Mouse (Mus musculus): ENCODE results near the gene Dnmt3b.
"Not testable (repeated sequence)": the region's sequence is repeated elsewhere in the genome, so short reads cannot be mapped to it uniquely, and the experiment has no call there.

Dnmt3b gene

DNA sequence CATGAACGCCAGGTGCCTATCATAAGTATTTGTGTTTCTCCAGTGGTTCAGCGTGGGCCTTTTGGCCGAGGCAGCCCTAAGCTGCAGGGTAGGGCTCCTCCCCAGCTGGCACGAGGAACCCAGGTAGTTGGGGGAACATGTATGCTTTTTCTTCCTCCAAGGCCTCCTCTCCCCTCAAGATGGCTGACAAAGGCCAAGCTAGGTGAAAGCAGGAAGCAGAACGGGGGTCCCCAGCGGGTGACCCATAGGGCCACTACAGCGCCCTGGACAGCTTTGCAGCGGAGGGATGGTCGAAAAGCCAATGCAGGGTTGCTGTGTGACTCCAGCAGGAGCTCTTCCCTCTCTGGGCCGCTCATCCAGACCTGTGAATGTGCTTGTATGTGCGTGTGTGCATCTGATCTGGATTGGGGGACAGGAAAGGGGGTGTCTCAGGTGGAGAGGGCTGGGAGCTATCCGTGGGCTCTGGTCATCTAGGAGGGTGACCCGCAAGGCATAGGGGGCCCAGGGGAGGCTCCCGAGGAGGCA is 415 bp upstream of the Dnmt3b start:
- Histone ChIP-seq H3K9me3 (ENCODE audit: low read length) (no peaks in the 10 kb centered on the region), H3K4me1 (replicated peaks; ENCODE audit: low read depth, low read length) (peaks cover 63% of the 10 kb centered on the region), H3K36me3 (ENCODE audit: insufficient read depth, low read length) (peaks cover 26% of the 10 kb centered on the region), H3K4me3 (replicated peaks; ENCODE audit: low read length) (peak overlapping the region; percentile 97), H3K27me3 (ENCODE audit: insufficient read depth, low read length) (peaks cover 48% of the 10 kb centered on the region)
- no peak for TF ChIP-seq CTCF (conservative IDR thresholded peaks at IDR 0.05; ENCODE audit: low read length)

DNA sequence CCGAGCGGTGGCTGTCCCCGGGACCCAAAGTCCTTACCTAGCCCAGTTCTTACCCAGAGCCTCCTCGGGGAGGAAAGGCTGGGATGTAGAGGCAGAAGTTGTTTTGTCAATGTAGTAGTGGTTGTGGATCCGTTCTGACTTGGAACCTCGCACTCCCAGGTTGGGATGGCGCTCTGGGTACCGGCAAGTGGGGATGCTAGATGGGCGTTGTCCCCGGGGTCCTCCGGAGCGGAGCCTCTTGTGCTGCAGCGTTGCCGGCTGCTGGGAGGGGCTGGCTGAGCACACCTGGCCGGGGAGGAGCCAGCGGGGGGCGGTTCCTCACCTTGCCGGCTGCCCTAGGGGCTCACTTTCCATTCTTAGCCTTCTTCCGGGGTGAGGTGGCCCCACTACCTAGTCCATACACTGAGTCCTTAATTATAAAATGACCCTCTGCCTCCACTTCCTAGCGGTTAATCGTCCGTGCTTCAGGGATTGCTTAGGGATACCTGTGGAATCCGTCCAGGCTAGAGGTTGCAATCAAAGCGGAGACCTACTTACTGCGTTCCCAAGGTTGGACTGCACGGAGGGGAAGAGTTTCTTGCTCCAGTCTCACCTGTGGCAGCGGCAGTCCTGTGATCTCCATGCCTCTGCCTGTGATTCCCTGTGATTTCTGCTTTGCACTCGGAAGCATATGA is 901 bp downstream of the Dnmt3b start:
- TF ChIP-seq POU5F1 (IDR thresholded peaks at IDR 0.05; ENCODE audit: borderline replicate concordance, low read length) (no peak), NANOG (IDR thresholded peaks at IDR 0.05; ENCODE audit: borderline replicate concordance, low read length) (no peak), CTCF (conservative IDR thresholded peaks at IDR 0.05; ENCODE audit: low read length) (no peak)
- Histone ChIP-seq H3K36me3 (ENCODE audit: insufficient read depth, low read length) (peaks cover 39% of the 10 kb centered on the region), H3K9me3 (ENCODE audit: low read length) (no peaks in the 10 kb centered on the region), H3K4me3 (replicated peaks; ENCODE audit: low read length) (peak overlapping the region; percentile 97), H3K27me3 (ENCODE audit: insufficient read depth, low read length) (peaks cover 48% of the 10 kb centered on the region), H3K4me1 (replicated peaks; ENCODE audit: low read depth, low read length) (peaks cover 63% of the 10 kb centered on the region)

DNA sequence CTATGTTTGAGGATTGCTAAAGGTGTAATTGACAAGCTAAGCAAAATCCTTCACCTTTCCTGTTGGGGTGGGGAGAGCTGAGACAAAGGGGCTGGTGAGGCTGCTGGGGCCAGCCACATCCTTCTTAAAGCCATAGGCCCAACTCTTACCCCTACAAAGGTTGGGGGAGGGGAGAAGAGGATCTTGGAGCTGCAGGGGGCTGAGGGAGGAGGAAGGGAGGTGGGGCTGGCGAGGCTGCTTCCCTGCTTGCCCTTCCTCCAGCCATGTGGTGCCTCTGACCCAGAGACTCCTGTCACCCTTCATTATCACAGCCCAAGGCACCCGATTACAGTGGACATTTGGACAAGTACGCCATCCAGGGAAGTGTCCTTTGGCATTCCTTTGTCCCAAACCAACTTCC is 2.4 kb downstream of the Dnmt3b start:
- H3K9me3 ChIP-seq (ENCODE audit: low read length) = no peaks in the 10 kb centered on the region
- H3K4me3 ChIP-seq (replicated peaks; ENCODE audit: low read length) = peak overlapping the region; percentile 97
- peaks cover 73% of the 10 kb centered on the region for H3K4me1 ChIP-seq (replicated peaks; ENCODE audit: low read depth, low read length)
- H3K36me3 ChIP-seq (ENCODE audit: insufficient read depth, low read length) = peaks cover 55% of the 10 kb centered on the region
- H3K27me3 ChIP-seq (ENCODE audit: insufficient read depth, low read length) = peaks cover 37% of the 10 kb centered on the region
- TF ChIP-seq NANOG (IDR thresholded peaks at IDR 0.05; ENCODE audit: borderline replicate concordance, low read length) (no peak), POU5F1 (IDR thresholded peaks at IDR 0.05; ENCODE audit: borderline replicate concordance, low read length) (no peak), CTCF (conservative IDR thresholded peaks at IDR 0.05; ENCODE audit: low read length) (no peak)

DNA sequence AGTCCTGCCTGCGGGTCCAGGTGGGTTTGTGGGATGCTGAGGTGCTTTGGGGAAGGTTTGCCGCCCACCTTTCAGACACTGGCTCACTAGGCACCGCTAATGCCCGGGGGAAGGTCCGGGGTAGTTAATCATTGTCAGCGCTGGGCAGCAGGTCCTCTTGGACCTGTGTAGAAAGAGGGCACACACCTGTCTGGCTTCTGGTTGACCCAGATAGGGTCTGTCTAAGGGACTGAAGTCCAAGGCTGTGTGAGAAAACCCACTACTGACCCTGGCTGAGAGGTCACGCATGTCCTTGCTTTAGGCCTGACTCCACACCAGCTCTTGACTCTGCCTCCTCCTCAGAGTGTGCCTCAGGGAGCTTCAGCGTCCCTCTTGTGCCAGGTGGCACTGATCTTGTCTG is 8.4 kb downstream of the Dnmt3b start:
- H3K4me3 ChIP-seq (replicated peaks; ENCODE audit: low read length); H3K9me3 ChIP-seq (ENCODE audit: low read length); H3K27me3 ChIP-seq (ENCODE audit: insufficient read depth, low read length): not testable (repeated sequence)
- Histone ChIP-seq H3K36me3 (ENCODE audit: insufficient read depth, low read length) (peaks cover 89% of the 10 kb centered on the region), H3K4me1 (replicated peaks; ENCODE audit: low read depth, low read length) (peaks cover 70% of the 10 kb centered on the region)

DNA sequence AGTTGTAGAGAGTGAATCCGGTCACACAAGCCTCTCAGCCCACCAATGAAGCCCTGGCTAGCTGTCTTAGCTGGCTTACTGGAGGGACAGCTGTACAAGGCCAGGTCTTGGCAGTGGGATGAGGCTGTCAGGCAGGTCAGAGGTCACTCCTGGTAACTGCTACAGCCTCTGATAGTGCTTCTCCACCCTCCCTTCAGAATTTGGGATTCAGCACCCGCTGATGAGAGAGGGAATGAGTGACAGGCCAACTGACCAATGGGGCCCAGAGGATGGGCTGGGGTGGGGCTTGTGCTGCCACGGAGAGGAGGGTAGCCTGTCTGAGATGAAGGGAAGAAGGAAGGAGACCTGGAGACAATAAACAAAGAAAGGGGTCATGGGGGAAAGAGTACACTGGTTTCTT is 11.4 kb downstream of the Dnmt3b start:
- H3K4me3 ChIP-seq (replicated peaks; ENCODE audit: low read length) = no peak overlapping the region
- H3K27me3 ChIP-seq (ENCODE audit: insufficient read depth, low read length) = no peaks in the 10 kb centered on the region
- TF ChIP-seq CTCF (conservative IDR thresholded peaks at IDR 0.05; ENCODE audit: low read length) (no peak), NANOG (IDR thresholded peaks at IDR 0.05; ENCODE audit: borderline replicate concordance, low read length) (no peak), POU5F1 (IDR thresholded peaks at IDR 0.05; ENCODE audit: borderline replicate concordance, low read length) (no peak)
- peaks cover 49% of the 10 kb centered on the region for H3K4me1 ChIP-seq (replicated peaks; ENCODE audit: low read depth, low read length)
- no peaks in the 10 kb centered on the region for H3K9me3 ChIP-seq (ENCODE audit: low read length)
- peaks cover 93% of the 10 kb centered on the region for H3K36me3 ChIP-seq (ENCODE audit: insufficient read depth, low read length)

DNA sequence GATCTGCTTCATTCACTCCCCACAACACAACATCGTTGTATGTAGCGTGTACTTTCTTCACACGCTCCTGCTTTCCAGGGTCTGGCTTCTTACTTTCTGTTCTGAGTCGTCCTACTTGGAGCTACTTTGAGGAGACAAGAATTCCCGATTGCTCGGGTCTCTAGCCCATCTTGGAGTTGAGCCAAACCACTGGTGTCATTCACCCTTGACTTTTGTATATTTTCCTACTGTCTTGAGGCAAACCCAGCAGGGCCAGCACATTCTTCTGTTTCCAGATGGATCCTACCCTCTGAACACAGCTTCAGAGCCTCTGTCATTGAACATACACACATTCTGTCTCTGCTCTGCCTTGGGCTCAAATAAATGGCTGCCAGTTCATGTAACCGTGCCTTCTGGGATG is 16.2 kb downstream of the Dnmt3b start:
- Histone ChIP-seq H3K9me3 (ENCODE audit: low read length) (no peaks in the 10 kb centered on the region), H3K36me3 (ENCODE audit: insufficient read depth, low read length) (peaks cover 100% of the 10 kb centered on the region), H3K4me3 (replicated peaks; ENCODE audit: low read length) (no peak overlapping the region), H3K27me3 (ENCODE audit: insufficient read depth, low read length) (no peaks in the 10 kb centered on the region), H3K4me1 (replicated peaks; ENCODE audit: low read depth, low read length) (peaks cover 11% of the 10 kb centered on the region)
- TF ChIP-seq POU5F1 (IDR thresholded peaks at IDR 0.05; ENCODE audit: borderline replicate concordance, low read length) = no peak
- TF ChIP-seq NANOG (IDR thresholded peaks at IDR 0.05; ENCODE audit: borderline replicate concordance, low read length) = no peak
- no peak for TF ChIP-seq CTCF (conservative IDR thresholded peaks at IDR 0.05; ENCODE audit: low read length)

DNA sequence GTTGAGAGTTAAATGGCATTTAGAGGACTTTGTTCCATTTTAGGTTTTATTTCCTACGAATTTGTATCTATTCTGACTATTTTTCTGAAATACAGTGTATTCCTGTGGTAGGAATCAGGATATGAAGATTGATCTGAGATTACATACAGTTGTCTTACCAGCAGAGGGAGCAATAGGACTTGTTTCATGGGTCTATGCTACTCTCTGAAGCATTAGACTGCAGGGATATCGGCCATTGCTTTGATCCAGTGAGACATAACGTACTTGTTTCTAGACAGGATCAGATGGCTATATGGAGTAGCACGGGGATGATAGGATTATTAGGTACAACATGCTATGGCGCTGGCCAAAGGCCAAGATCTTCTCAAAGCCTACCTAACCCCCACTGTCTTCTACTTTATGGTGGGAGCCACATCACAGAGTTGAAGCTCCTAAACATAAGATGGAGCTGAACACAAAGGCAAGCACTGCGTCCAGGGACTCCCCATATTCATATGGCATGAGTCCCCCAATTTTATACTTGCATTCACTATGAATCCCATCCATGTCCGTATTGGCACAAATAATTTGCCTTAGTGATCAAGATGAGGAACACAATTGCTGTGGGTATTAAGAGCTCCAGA is 19.6 kb downstream of the Dnmt3b start:
- Histone ChIP-seq H3K4me1 (replicated peaks; ENCODE audit: low read depth, low read length) (0 out of 2 replicates have a peak, but pooled peaks cover 5% of the 10 kb centered on the region), H3K36me3 (ENCODE audit: insufficient read depth, low read length) (peaks cover 100% of the 10 kb centered on the region), H3K9me3 (ENCODE audit: low read length) (no peaks in the 10 kb centered on the region), H3K4me3 (replicated peaks; ENCODE audit: low read length) (no peak overlapping the region), H3K27me3 (ENCODE audit: insufficient read depth, low read length) (no peaks in the 10 kb centered on the region)
- TF ChIP-seq CTCF (conservative IDR thresholded peaks at IDR 0.05; ENCODE audit: low read length) (peak; percentile 66), POU5F1 (IDR thresholded peaks at IDR 0.05; ENCODE audit: borderline replicate concordance, low read length) (no peak)

DNA sequence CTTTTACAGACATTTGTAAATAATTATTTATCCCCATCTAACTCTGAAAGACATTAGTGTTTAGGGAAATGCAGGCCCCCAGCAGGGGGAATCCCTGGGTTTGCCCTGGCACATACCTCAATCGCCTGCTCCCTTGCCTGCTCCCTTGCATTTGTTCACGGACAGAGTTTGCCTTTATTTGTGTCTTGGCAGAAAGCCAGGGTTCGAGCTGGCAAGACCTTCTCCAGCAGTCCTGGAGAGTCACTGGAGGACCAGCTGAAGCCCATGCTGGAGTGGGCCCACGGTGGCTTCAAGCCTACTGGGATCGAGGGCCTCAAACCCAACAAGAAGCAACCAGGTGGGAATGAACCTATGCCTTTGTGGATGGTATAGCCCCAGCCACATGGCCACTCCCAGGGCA is 20.9 kb downstream of the Dnmt3b start:
- Histone ChIP-seq H3K4me1 (replicated peaks; ENCODE audit: low read depth, low read length) (0 out of 2 replicates have a peak, but pooled peaks cover 5% of the 10 kb centered on the region), H3K9me3 (ENCODE audit: low read length) (no peaks in the 10 kb centered on the region), H3K27me3 (ENCODE audit: insufficient read depth, low read length) (no peaks in the 10 kb centered on the region), H3K4me3 (replicated peaks; ENCODE audit: low read length) (no peak overlapping the region), H3K36me3 (ENCODE audit: insufficient read depth, low read length) (peaks cover 99% of the 10 kb centered on the region)
- TF ChIP-seq NANOG (IDR thresholded peaks at IDR 0.05; ENCODE audit: borderline replicate concordance, low read length) = no peak
- no peak for TF ChIP-seq CTCF (conservative IDR thresholded peaks at IDR 0.05; ENCODE audit: low read length)
- no peak for TF ChIP-seq POU5F1 (IDR thresholded peaks at IDR 0.05; ENCODE audit: borderline replicate concordance, low read length)

DNA sequence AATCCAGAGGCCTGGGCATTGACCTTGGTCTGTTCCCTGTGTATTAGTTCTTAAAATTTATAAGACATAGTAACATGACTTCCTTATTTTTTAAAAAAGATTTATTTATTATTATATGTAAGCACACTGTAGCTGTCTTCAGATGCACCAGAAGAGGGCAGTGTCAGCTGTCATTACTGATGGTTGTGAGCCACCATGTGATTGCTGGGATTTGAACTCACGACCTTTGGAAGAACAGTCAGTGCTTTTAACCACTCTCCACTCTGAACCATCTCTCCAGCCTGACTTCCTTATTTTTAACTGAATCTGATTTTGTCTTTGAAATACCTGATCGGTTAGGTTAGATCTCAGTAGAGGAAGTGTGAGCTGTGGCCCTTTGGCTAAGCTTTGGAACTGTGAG is 23.4 kb downstream of the Dnmt3b start:
- no peak overlapping the region for H3K4me3 ChIP-seq (replicated peaks; ENCODE audit: low read length)

DNA sequence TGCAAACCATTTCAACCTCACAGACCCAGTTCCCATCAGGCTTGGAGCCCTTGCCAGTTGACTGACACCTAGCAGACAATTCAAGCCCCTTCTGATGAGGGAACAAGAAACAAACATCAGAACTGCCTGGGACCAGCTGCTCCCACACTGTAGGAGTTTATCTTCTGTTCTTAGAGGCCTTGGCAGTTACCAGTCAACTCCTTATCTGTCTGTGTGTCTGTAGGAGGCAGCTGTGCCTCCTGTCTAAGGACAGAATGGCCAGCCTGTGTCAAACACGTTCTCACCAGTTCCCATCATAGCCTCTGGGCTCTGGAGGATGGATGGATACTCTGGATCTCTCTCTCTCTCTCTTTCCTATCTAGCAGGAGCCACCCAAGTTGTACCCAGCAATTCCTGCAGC is 26.1 kb downstream of the Dnmt3b start:
- H3K4me3 ChIP-seq (replicated peaks; ENCODE audit: low read length); H3K27me3 ChIP-seq (ENCODE audit: insufficient read depth, low read length); H3K4me1 ChIP-seq (replicated peaks; ENCODE audit: low read depth, low read length); H3K9me3 ChIP-seq (ENCODE audit: low read length): not testable (repeated sequence)
- peaks cover 97% of the 10 kb centered on the region for H3K36me3 ChIP-seq (ENCODE audit: insufficient read depth, low read length)

More for the DNA sequence above, 23.4 kb downstream of the Dnmt3b start:
- Histone ChIP-seq H3K36me3 (ENCODE audit: insufficient read depth, low read length) (peaks cover 97% of the 10 kb centered on the region), H3K4me1 (replicated peaks; ENCODE audit: low read depth, low read length) (0 out of 2 replicates have a peak, but pooled peaks cover 5% of the 10 kb centered on the region), H3K9me3 (ENCODE audit: low read length) (no peaks in the 10 kb centered on the region), H3K27me3 (ENCODE audit: insufficient read depth, low read length) (no peaks in the 10 kb centered on the region)
- TF ChIP-seq NANOG (IDR thresholded peaks at IDR 0.05; ENCODE audit: borderline replicate concordance, low read length) = no peak
- TF ChIP-seq CTCF (conservative IDR thresholded peaks at IDR 0.05; ENCODE audit: low read length) = peak; percentile 21
- no peak for TF ChIP-seq POU5F1 (IDR thresholded peaks at IDR 0.05; ENCODE audit: borderline replicate concordance, low read length)
